Mouse (Mus musculus): ENCODE data around the gene Ppp4c.

- no peak for TF ChIP-seq CTCF (IDR thresholded peaks at IDR 0.05; ENCODE audit: extremely low read depth, insufficient read length, insufficient replicate concordance, low read depth, low read length)
- TF ChIP-seq POLR2A (IDR thresholded peaks at IDR 0.05; ENCODE audit: low read depth, low read length) = no peak
Measured at GRCm38 (mm10) chr7:126789141-126789540, 3.2 kb downstream of the Ppp4c start.

Measured in small intestine, adult 2 months (tissue).